Mouse (Mus musculus): ENCODE measurements around the gene Fasn.

Fasn gene

DNA sequence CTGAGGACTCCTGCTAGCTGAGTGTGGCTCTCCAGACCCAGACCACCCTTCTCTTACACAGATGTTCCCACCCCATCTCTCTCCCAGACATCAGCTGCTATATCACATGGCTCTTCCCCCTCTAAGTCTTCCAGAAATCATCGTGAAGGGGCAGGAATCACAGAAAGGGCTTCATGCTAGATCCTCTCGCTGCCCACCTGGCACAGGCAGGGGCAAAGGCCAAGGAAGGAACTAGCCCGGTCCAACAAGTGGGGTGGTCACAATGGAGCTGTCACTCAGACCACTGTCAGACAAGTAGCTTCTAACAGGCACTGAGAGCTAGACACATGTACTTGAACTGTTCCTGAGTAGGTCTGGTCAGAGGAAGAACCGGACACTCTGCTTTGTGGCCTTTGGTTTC is 4.1 kb upstream of the Fasn start:
- no peak for DNase-seq (ENCODE audit: low spot score)

DNA sequence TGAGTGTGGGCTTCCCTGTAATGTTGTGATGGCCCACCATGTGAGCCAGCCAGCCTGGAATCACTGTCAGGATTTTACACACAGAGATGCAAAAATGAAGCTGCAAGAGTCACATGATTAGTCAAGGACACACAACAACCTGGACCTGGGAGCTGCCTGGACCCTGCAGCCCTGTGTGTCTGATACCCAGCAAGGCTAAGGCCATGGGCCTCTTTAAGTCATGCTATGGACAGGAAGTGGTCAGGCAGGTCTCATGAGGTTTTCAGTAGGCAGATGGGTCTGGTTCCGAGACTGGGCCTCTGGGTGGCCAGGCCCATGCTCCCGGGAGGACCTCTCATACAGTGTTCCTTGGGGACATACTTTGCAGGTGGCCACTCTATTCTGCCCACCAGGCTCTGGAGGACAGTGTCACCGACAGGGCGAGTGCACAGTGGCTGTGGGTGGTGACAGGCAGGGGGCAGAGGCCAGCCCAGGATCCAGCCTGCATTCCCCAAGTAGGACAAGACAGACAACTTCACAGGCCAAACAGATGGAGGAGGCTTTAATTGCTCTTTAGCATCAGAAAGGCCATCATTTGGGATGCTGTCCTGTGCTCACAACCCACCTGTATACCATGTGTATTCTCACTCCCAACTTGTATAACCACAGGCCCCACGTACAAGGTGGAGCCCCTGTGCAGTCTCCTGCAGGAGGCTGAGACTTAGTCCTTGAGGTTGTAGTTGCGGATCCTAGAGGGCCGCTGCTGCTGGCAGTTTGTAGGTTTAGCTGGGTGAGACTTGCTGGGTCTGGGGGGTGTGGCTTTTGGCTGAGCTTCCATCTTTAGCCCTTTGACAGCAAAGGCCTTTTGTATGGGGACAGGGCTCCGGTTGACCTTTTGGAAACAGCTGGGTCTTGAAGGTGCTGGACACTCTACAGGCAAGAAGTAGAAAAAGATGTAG is 1.9 kb upstream of the Fasn start:
- no peak for DNase-seq (ENCODE audit: low spot score)

DNA sequence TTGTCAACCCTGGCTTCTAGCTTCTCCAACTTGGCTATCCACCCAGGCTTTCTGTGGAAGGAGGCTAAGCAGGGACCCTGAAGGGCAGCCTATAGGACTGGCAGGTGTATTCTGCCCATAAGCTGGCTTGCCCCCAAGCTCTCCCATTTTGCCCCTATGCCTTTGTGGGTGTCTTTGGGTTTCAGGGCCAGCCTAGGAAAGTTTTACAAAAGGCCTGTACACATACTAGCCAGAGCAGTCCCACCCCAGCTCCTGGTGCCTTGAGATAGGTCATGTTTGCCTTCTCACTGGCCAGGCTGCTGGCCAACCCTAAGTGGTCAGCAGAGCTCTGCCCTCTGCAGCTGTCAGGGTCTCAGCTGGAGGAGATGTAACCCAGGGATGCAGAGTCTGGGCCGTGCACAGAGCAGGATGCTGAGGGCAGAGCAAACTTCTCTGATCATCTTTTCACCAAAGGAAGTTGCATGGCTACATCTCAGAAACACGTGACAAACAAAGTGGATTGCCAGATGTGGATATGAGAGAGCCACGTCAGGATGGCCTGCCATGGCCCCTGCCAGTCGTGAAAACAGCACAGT is 1.0 kb upstream of the Fasn start:
- DNase-seq (ENCODE audit: low spot score), result no peak

GRCm38 (mm10) chr11:120824787-120825288 is 491 bp upstream of the Fasn start:
- DNase-seq (ENCODE audit: low spot score), result no peak

DNA sequence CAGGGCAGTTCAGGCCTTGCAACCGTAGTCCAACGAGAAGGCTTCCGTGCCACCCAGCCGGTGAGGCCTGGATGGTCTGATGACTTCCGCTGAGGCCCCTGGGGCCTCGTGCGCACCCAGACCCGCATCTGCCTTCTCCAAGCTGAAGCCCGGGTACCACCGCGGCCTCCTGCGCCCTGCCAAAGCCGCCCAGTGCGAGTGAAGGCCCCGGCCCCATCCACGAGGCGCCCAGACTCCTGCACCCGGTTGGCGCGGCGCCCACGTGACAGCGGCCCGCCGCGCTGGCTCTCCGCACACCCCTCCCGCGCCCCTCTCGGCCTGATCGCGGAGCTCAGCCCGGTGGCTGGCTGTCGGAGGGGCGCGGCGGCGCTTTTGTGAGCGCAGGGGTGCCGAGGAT is 798 bp downstream of the Fasn start:
- DNase-seq (ENCODE audit: low spot score), result no peak

DNA sequence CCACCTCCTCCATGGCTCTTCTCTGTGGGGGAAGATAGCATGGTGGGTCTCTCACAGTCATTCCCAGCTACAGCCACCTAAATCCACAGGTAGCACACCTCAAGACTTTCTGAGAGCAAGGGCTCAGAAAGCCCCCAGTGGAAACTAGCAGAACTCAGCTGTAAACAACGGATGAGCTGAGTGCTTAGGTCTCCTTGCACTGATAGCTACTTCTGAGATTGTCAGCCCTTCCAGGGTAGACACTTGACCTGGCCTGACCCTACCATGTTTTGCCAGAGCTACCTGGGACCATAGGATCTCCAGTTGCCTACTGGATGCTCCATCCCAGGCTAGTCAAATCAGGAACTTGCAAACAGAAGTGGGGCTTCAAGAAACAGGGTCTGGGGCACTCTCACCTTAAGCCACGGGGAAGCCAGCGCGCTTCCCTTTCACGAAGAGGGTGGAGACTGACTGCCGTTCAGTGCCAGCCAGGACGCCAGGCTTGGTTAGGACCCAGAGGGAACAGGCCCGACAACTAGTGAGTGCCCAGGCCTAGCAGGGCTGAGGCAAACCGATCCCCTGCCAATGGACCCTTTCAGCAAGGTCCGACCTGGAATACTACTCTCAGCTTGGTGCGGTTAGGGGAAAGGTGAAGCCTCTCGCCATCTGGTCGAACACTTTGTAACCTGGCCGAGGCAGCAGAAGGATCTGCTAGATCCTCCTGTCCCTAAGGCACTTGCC is 1.4 kb downstream of the Fasn start:
- DNase-seq (ENCODE audit: low spot score), result no peak

DNA sequence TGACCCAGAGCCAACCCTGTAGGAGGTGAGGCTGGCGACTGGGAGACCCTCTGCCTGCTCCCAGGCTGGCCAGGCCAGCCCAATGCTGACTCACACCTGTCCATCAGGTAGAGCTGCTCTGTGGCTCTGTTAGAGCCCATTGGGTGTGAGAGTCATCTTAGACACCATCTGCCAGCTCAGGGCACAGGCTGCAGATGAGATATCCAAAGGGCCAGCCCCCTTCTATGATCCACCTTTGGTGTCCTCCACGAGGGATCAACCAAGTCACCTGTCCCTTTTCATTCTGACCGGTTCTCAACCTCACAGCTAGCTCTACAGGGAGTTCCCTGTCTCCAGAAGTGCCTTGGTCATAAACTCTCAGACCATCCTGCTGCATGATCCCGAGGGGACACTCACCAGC is 2.0 kb downstream of the Fasn start:
- no peak for DNase-seq (ENCODE audit: low spot score)

GRCm38 (mm10) chr11:120821076-120821922 is 3.0 kb downstream of the Fasn start:
- peak; percentile 50 for DNase-seq (ENCODE audit: low spot score)

- DNase-seq (ENCODE audit: low spot score), result no peak
Measured at GRCm38 (mm10) chr11:120820546-120820945, 3.8 kb downstream of the Fasn start.

DNA sequence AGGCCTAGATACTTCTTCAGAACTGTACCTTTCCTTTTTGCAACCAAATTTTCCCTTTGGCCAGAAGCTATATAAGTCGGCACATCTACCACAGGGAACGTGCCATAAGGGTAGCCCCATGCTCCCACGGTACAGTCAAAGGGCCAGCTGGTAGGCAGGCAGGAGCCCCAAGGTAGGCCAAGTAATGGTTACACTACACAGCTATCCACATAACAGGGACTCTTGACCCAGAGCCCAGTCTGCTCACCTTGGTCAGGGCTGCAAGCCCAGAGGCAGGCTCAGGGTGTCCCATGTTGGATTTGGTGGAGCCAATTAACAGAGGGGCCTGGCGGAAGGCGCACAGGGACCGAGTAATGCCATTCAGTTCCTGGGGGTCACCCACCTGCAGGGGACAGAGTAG is 4.8 kb downstream of the Fasn start:
- DNase-seq (ENCODE audit: low spot score), result no peak

GRCm38 (mm10) chr11:120818251-120818650 is 6.1 kb downstream of the Fasn start:
- DNase-seq (ENCODE audit: low spot score), result no peak

GRCm38 (mm10) chr11:120817358-120817757 is 7.0 kb downstream of the Fasn start:
- no peak for DNase-seq (ENCODE audit: low spot score)

GRCm38 (mm10) chr11:120812068-120812467 is 12.3 kb downstream of the Fasn start:
- peak; percentile 49 for DNase-seq (ENCODE audit: low spot score)

DNA sequence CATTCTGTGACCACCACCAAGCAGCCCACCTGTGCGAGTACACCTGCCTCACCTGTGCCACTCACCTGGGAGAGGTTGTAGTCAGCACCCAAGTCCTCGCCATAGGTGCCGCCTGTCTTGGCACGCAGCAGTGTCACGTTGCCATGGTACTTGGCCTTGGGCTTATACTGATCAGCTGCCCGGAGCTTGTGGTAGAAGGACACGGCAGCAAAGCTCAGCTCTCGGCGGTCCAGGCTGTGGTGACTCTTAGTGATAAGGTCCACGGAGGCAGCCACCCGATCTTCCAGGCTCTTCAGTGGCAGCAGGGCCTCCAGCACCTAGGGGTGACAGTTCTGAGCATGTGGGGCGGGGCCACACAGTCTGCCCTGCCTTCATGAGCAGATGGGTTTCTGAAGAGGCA is 16.3 kb downstream of the Fasn start:
- DNase-seq (ENCODE audit: low spot score), result no peak

- DNase-seq (ENCODE audit: low spot score), result no peak
Measured at GRCm38 (mm10) chr11:120805375-120806298, 18.7 kb downstream of the Fasn start.

GRCm38 (mm10) chr11:120804769-120805168 is 19.6 kb downstream of the Fasn start:
- no peak for DNase-seq (ENCODE audit: low spot score)

- no peak for DNase-seq (ENCODE audit: low spot score)
Measured at GRCm38 (mm10) chr11:120804274-120804673, 20.1 kb downstream of the Fasn start.

DNA sequence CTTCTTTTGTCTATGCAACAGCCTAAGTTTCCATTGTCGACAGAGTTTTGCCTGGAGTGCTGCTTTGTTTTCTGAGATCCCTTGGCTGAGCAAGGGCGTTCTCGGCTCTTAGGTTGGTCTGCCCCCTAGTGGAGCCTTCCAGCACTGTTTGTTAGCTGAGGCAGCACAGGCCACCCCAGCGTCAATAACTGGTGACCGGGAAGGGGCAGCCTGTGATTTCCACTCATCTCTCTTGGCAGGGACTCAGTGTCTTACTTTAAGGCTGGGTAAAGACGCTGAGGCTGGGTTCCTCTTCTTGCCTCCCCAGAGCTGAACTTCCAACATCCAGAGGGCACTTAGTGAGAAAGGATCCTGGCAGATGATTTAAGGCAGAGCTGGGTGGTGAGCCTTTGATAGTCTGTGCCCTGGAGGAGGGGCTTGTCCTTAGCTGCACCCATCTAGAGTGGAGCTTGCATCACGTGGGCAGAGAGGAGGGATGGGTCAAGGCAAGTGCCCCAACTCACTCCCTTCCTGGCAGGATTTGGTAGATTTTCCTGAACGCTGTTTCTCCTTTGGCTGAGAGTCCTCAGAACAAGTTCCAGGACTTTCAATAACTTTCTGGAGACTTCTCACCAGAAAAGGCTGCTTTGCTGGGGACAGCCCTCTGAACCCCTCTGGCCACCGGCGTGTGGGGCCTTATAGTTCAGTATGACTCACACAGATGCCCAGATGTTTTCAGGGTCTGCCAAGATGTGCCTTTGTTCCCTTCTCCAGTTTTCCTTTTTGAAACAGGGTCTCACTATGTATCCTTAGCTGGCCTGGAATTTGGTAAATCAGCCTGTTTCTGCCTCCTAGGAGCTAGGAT is 24.1 kb downstream of the Fasn start:
- peak; percentile 87 for DNase-seq (ENCODE audit: low spot score)

GRCm38 (mm10) chr11:120799316-120799890 is 24.9 kb downstream of the Fasn start:
- no peak for DNase-seq (ENCODE audit: low spot score)

Measured in layer of hippocampus, adult 11-12 months (tissue).